ENCODE assay signal across 8 mouse cellular contexts in genomic region chr9:100642186-100642839, GRCm38 (mm10). TPM values are rescaled to one million over a fixed set of nuclear protein-coding genes. Genes with fewer than 3 reads are reported as not detected.
DNase-seq lines count a peak whose midpoint lies in the region; ATAC-seq and TF ChIP-seq lines count a peak whose summit lies in the region.

No protein-coding gene starts in this region.

- peaks cover 0 to 24% of the 10 kb centered on the region in 2 experiments; a peak in 2 of 4 replicates for H3K36me3 ChIP-seq in MEL (ENCODE audit: control insufficient read depth in 1 of 2, insufficient read depth in 2 of 2, low read length in 2 of 2)
- no peaks in the 10 kb centered on the region for H3K36me3 ChIP-seq in embryonic facial prominence, embryonic 12.5 days
- no peaks in the 10 kb centered on the region for H3K36me3 ChIP-seq in hindbrain, embryonic 16.5 days (ENCODE audit: control insufficient read depth, insufficient read depth, low read length)
- H3K36me3 ChIP-seq in liver, embryonic 16.5 days (ENCODE audit: control insufficient read depth, insufficient read depth), result no peaks in the 10 kb centered on the region

- H3K4me3 ChIP-seq in lung, adult 2 months (replicated peaks; ENCODE audit: extremely low read depth, low read depth, low read length), result peak overlapping the region; percentile 89
- peak overlapping the region; percentile 67 to 88 for H3K4me3 ChIP-seq in MEL (ENCODE audit: control insufficient read depth in 1 of 2, insufficient read depth in 1 of 2, low read depth in 2 of 2, low read length in 2 of 2)
- peak overlapping the region; percentile 82 for H3K4me3 ChIP-seq in embryonic facial prominence, embryonic 12.5 days
- peak overlapping the region; percentile 86 for H3K4me3 ChIP-seq in hindbrain, embryonic 16.5 days (ENCODE audit: low read length)
- peak overlapping the region; percentile 97 for H3K4me3 ChIP-seq in liver, embryonic 16.5 days (ENCODE audit: low read depth, low read length)

- peak overlapping the region; percentile 95 for H3K27ac ChIP-seq in MEL (ENCODE audit: control insufficient read depth, low read depth, low read length)
- peak overlapping the region; percentile 98 for H3K27ac ChIP-seq in embryonic facial prominence, embryonic 12.5 days
- peak overlapping the region; percentile 100 for H3K27ac ChIP-seq in hindbrain, embryonic 16.5 days (ENCODE audit: low read depth, low read length)
- H3K27ac ChIP-seq in liver, embryonic 16.5 days (ENCODE audit: low read length), result peak overlapping the region; percentile 99

- peak overlapping the region; percentile 83 for H3K9ac ChIP-seq in MEL (ENCODE audit: control insufficient read depth, low read depth, low read length, poor library complexity, severe bottlenecking)
- H3K9ac ChIP-seq in embryonic facial prominence, embryonic 12.5 days, result peak overlapping the region; percentile 70
- peak overlapping the region; percentile 81 for H3K9ac ChIP-seq in hindbrain, embryonic 16.5 days (ENCODE audit: low read depth, low read length)
- H3K9ac ChIP-seq in liver, embryonic 16.5 days (ENCODE audit: low read depth, low read length), result peak overlapping the region; percentile 85

- peak overlapping the region; percentile 51 for H3K4me2 ChIP-seq in embryonic facial prominence, embryonic 12.5 days (replicated peaks)
- H3K4me2 ChIP-seq in hindbrain, embryonic 16.5 days (ENCODE audit: low read length), result peak overlapping the region; percentile 82
- H3K4me2 ChIP-seq in liver, embryonic 16.5 days (ENCODE audit: low read depth, low read length), result peak overlapping the region; percentile 76

- TF ChIP-seq RAD21 in MEL (IDR thresholded peaks at IDR 0.05; ENCODE audit: low read depth, low read length), result no peak

- no peak for TF ChIP-seq CTCF in lung, adult 2 months (IDR thresholded peaks at IDR 0.05; ENCODE audit: insufficient read depth, low read length)
- no peak for TF ChIP-seq CTCF in MEL (IDR thresholded peaks at IDR 0.05 in 2 of 3, conservative IDR thresholded peaks at IDR 0.05 in 1 of 3; ENCODE audit: control insufficient read depth in 1 of 3, insufficient read depth in 1 of 3, low read depth in 2 of 3, low read length in 3 of 3, poor library complexity in 1 of 3, severe bottlenecking in 1 of 3)

- ATAC-seq in embryonic facial prominence, embryonic 12.5 days (ENCODE audit: insufficient number of reproducible peaks, insufficient read depth, low FRiP score, low TSS enrichment), result no peak
- ATAC-seq in hindbrain, embryonic 16.5 days, result no peak
- no peak for ATAC-seq in liver, embryonic 16.5 days (ENCODE audit: low read depth)

- H3K27me3 ChIP-seq in MEL (ENCODE audit: control insufficient read depth in 1 of 2, insufficient read depth in 2 of 2, low read length in 2 of 2), result no peaks in the 10 kb centered on the region
- H3K27me3 ChIP-seq in embryonic facial prominence, embryonic 12.5 days, result no peaks in the 10 kb centered on the region
- H3K27me3 ChIP-seq in hindbrain, embryonic 16.5 days (replicated peaks; ENCODE audit: control insufficient read depth, insufficient read depth, low read length), result no peaks in the 10 kb centered on the region
- no peaks in the 10 kb centered on the region for H3K27me3 ChIP-seq in liver, embryonic 16.5 days (ENCODE audit: control insufficient read depth, insufficient read depth, low read depth, low read length)

- TF ChIP-seq POLR2A in lung, adult 2 months (IDR thresholded peaks at IDR 0.05; ENCODE audit: borderline replicate concordance, extremely low read depth, low read depth, low read length), result no peak
- no peak for TF ChIP-seq POLR2A in MEL (IDR thresholded peaks at IDR 0.05; ENCODE audit: control insufficient read depth in 1 of 2, insufficient read depth in 1 of 2, low read depth in 1 of 2, low read length in 2 of 2, poor library complexity in 1 of 2)

- H3K9me3 ChIP-seq in MEL (replicated peaks; ENCODE audit: insufficient read depth, low read length), result no peaks in the 10 kb centered on the region
- no peaks in the 10 kb centered on the region for H3K9me3 ChIP-seq in embryonic facial prominence, embryonic 12.5 days
- no peaks in the 10 kb centered on the region for H3K9me3 ChIP-seq in hindbrain, embryonic 16.5 days (ENCODE audit: control insufficient read depth, low read length)
- H3K9me3 ChIP-seq in liver, embryonic 16.5 days (replicated peaks; ENCODE audit: control insufficient read depth, low read length), result no peaks in the 10 kb centered on the region

- H3K79me2 ChIP-seq in MEL (ENCODE audit: control insufficient read depth, insufficient read depth, low read length, poor library complexity), result peaks cover 30% of the 10 kb centered on the region

- H3K4me1 ChIP-seq in lung, adult 2 months (ENCODE audit: control insufficient read depth, insufficient read depth, low read length), result peaks cover 2% of the 10 kb centered on the region; the same call in 1 of the 2 replicates
- H3K4me1 ChIP-seq in MEL (ENCODE audit: control insufficient read depth in 1 of 2, insufficient read depth in 2 of 2, low read length in 2 of 2), result peaks cover 10 to 11% of the 10 kb centered on the region in 2 experiments
- peaks cover 14% of the 10 kb centered on the region; the same call in 1 of the 2 replicates for H3K4me1 ChIP-seq in embryonic facial prominence, embryonic 12.5 days
- peaks cover 17% of the 10 kb centered on the region for H3K4me1 ChIP-seq in hindbrain, embryonic 16.5 days (ENCODE audit: control insufficient read depth, insufficient read depth, low read depth, low read length)
- peaks cover 26% of the 10 kb centered on the region for H3K4me1 ChIP-seq in liver, embryonic 16.5 days (ENCODE audit: control insufficient read depth, low read depth, low read length)

- DNase-seq in lung, adult 2 months, result peak; percentile 38
- no peak for DNase-seq in lung, postnatal 10 days
- DNase-seq in MEL (ENCODE audit: low read depth, low spot score), result peak; percentile 63
- no peak for DNase-seq in gastrocnemius, postnatal 10 days
- no peak for DNase-seq in thymus, postnatal 14 days

- peak in 1 of 2 experiments; percentile 28; a peak in 1 of 4 replicates for TF ChIP-seq EP300 in MEL (IDR thresholded peaks at IDR 0.05; ENCODE audit: low read depth in 1 of 2, low read length in 2 of 2)

- WGBS in lung, adult 2 months, result 2% methylated on average over 16 of the region's 16 CpGs
- 2% methylated on average over 16 of the region's 16 CpGs for WGBS in embryonic facial prominence, embryonic 12.5 days
- under 1% methylated on average over 16 of the region's 16 CpGs for WGBS in hindbrain, embryonic 16.5 days
- WGBS in liver, embryonic 16.5 days (ENCODE audit: insufficient replicate concordance), result under 1% methylated on average over 16 of the region's 16 CpGs

TF ChIP-seq in MEL, 35 proteins besides CTCF, POLR2A, EP300 and RAD21:
- TF ChIP-seq TBP (IDR thresholded peaks at IDR 0.05; ENCODE audit: low read depth, low read length) (peak; percentile 45; the same call in 1 of the 2 replicates), GABPA (IDR thresholded peaks at IDR 0.05; ENCODE audit: low read depth, low read length) (0 out of 2 replicates have a peak, but pooled peaks have one; percentile 27), POLR2AphosphoS5 (IDR thresholded peaks at IDR 0.05; ENCODE audit: borderline replicate concordance, low read depth, low read length) (no peak), CHD1 (IDR thresholded peaks at IDR 0.05; ENCODE audit: low read depth, low read length) (no peak), ZC3H11A (IDR thresholded peaks at IDR 0.05; ENCODE audit: low read depth, low read length) (peak; percentile 36), GATA1 (IDR thresholded peaks at IDR 0.05; ENCODE audit: low read depth, low read length) (peak; percentile 57), TAL1 (IDR thresholded peaks at IDR 0.05; ENCODE audit: low read length) (no peak), MAX (IDR thresholded peaks at IDR 0.05; ENCODE audit: low read length) (no peak; the same call in 1 of the 2 replicates), UBTF (IDR thresholded peaks at IDR 0.05; ENCODE audit: borderline replicate concordance, insufficient read depth, low read depth, low read length) (no peak; the same call in 1 of the 2 replicates), MYC (IDR thresholded peaks at IDR 0.05; ENCODE audit: low read depth, low read length) (0 out of 2 replicates have a peak, but pooled peaks have one; percentile 30), MAZ (IDR thresholded peaks at IDR 0.05; ENCODE audit: low read depth, low read length) (no peak)

RNA-seq across cellular contexts. Expression of gene Stag1, which starts 44.7 kb away (rescaled TPM):
- 3.0 and 4.2 TPM in 2 replicates for polyA plus RNA-seq in lung, adult 2 months (2012; rRNA removed)
- total RNA-seq in MEL (2012; rRNA removed), result 30.1 and 33.6 TPM in 2 replicates
- polyA plus RNA-seq in MEL (2012; ENCODE audit: insufficient read depth in 1 of 2, insufficient read length in 2 of 2, low read depth in 1 of 2, low replicate concordance in 2 of 2, missing spikeins in 1 of 2), result 10 to 100 TPM in 1 of 2 experiments, not detected in 1; 41.7 TPM
- 60.6 and 70.5 TPM in 2 replicates for polyA plus RNA-seq in embryonic facial prominence, embryonic 12.5 days (2016; fragmentation: Nextera tagmentation; extraction: Ambion mirVana)
- 21.9 and 23.4 TPM in 2 replicates for polyA plus RNA-seq in hindbrain, embryonic 16.5 days (2015; fragmentation: Nextera tagmentation; extraction: Ambion mirVana)
- 13.9 and 15.1 TPM in 2 replicates for polyA plus RNA-seq in liver, embryonic 16.5 days (2015; fragmentation: Nextera tagmentation; extraction: Ambion mirVana)
- 10 to 100 TPM; 33.5 to 43.0 TPM for total RNA-seq in gastrocnemius, postnatal 10 days (2021)

Comparison
In these comparisons a context has a peak if more than half of its experiments do, and no peak if none do; other contexts are left out.
1. DNase-seq: peak in lung, adult 2 months (single experiment) and MEL (single experiment); none in lung, postnatal 10 days (single experiment), gastrocnemius, postnatal 10 days (single experiment) and thymus, postnatal 14 days (single experiment).
2. Peak in every context shown above with its lines, with median percentiles within 50 percentile points of each other: H3K4me3 ChIP-seq, H3K27ac ChIP-seq, H3K9ac ChIP-seq and H3K4me2 ChIP-seq.